Mouse (Mus musculus): Measurements from ENCODE around the gene Srd5a1. TPM values are rescaled to one million over a fixed set of nuclear protein-coding genes. Genes with fewer than 3 reads are reported as not detected.
"Not testable (repeated sequence)": the region's sequence is repeated elsewhere in the genome, so short reads cannot be mapped to it uniquely, and the experiment has no call there.

The Srd5a1 gene
- polyA plus RNA-seq, 2 experiments from 2014 or later = 0.32 to 1.9 TPM

GRCm38 (mm10) chr13:69623843-69624242 lies 12.6 kb upstream of the Srd5a1 start:
- no peak for ATAC-seq

GRCm38 (mm10) chr13:69616716-69617115 lies 5.5 kb upstream of the Srd5a1 start:
- no peak for ATAC-seq

GRCm38 (mm10) chr13:69612175-69612544 lies 918 bp upstream of the Srd5a1 start:
- ATAC-seq = no peak

GRCm38 (mm10) chr13:69610751-69611397 lies 368 bp downstream of the Srd5a1 start:
- ATAC-seq = no peak

GRCm38 (mm10) chr13:69608734-69609133 lies 2.5 kb downstream of the Srd5a1 start:
- ATAC-seq = no peak

- no peak for ATAC-seq
Observed at GRCm38 (mm10) chr13:69604670-69605069, 6.6 kb downstream of the Srd5a1 start.

- ATAC-seq = no peak
Observed at GRCm38 (mm10) chr13:69601321-69601720, 9.9 kb downstream of the Srd5a1 start.

GRCm38 (mm10) chr13:69600863-69601262 lies 10.4 kb downstream of the Srd5a1 start:
- not testable (repeated sequence) for ATAC-seq

GRCm38 (mm10) chr13:69598867-69599266 lies 12.4 kb downstream of the Srd5a1 start:
- ATAC-seq = no peak

- ATAC-seq = no peak
Observed at GRCm38 (mm10) chr13:69596515-69596914, 14.7 kb downstream of the Srd5a1 start.

- no peak for ATAC-seq
Observed at GRCm38 (mm10) chr13:69595911-69596310, 15.3 kb downstream of the Srd5a1 start.

GRCm38 (mm10) chr13:69594577-69595256 lies 16.5 kb downstream of the Srd5a1 start:
- no peak for ATAC-seq

GRCm38 (mm10) chr13:69593453-69593852 lies 17.8 kb downstream of the Srd5a1 start:
- ATAC-seq = no peak

GRCm38 (mm10) chr13:69592226-69592625 lies 19.0 kb downstream of the Srd5a1 start:
- ATAC-seq = no peak

- no peak for ATAC-seq
Observed at GRCm38 (mm10) chr13:69591338-69591737, 19.9 kb downstream of the Srd5a1 start.

GRCm38 (mm10) chr13:69588263-69588662 lies 23.0 kb downstream of the Srd5a1 start:
- ATAC-seq = no peak

GRCm38 (mm10) chr13:69587849-69588248 lies 23.4 kb downstream of the Srd5a1 start:
- no peak for ATAC-seq

GRCm38 (mm10) chr13:69586337-69586736 lies 24.9 kb downstream of the Srd5a1 start:
- ATAC-seq = no peak

- ATAC-seq = no peak
Observed at GRCm38 (mm10) chr13:69585828-69586227, 25.4 kb downstream of the Srd5a1 start.

- no peak for ATAC-seq
Observed at GRCm38 (mm10) chr13:69583591-69583990, 27.7 kb downstream of the Srd5a1 start.

- no peak for ATAC-seq
Observed at GRCm38 (mm10) chr13:69582411-69582810, 28.8 kb downstream of the Srd5a1 start.

GRCm38 (mm10) chr13:69577181-69577834 lies 33.9 kb downstream of the Srd5a1 start:
- ATAC-seq = no peak

GRCm38 (mm10) chr13:69576676-69577075 lies 34.6 kb downstream of the Srd5a1 start:
- no peak for ATAC-seq

- no peak for ATAC-seq
Observed at GRCm38 (mm10) chr13:69572594-69572993, 38.6 kb downstream of the Srd5a1 start.
